Mouse (Mus musculus) intestine, embryonic 14.5 days (tissue): Measurements from ENCODE around the gene Ddx1. TPM values are rescaled to one million over a fixed set of nuclear protein-coding genes. Genes with fewer than 3 reads are reported as not detected.

Experiments used
- ATAC-seq: fragments of 200-750 bp; cut with Nextera tagmentation; replicated peaks from 2 replicates; pipeline ENCODE4 v1.8.0; 2017; ENCODE audit warnings: low read depth, moderate number of reproducible peaks, moderate TSS enrichment, moderate library complexity; ENCODE audit not compliant: low FRiP score, low TSS enrichment
- DNase-seq: peaks from one replicate; pipeline ENCODE4 v3.0.0-alpha.2; 2018; ENCODE audit warnings: low spot score
- H3K27ac ChIP-seq: fragments of 300-500 bp; sonication (generic); 2 replicates; pipeline ENCODE4 v1.5.1; 2014; ENCODE audit warnings: low read depth, mild to moderate bottlenecking, control low read depth
- H3K27me3 ChIP-seq: fragments of 300-500 bp; sonication (generic); replicated peaks from 2 replicates; pipeline ENCODE4 v1.6.1; 2014; ENCODE audit warnings: low read length, control low read depth; ENCODE audit not compliant: control insufficient read depth, insufficient read depth
- H3K36me3 ChIP-seq: fragments of 300-500 bp; sonication (generic); 2 replicates; pipeline ENCODE4 v1.6.1; 2014; ENCODE audit warnings: low read length, control low read depth; ENCODE audit not compliant: control insufficient read depth, insufficient read depth
- H3K4me1 ChIP-seq: fragments of 300-500 bp; sonication (generic); replicated peaks from 2 replicates; pipeline ENCODE4 v1.6.1; 2014; ENCODE audit warnings: low read length, control low read depth, mixed read lengths; ENCODE audit not compliant: control insufficient read depth, insufficient read depth
- H3K4me2 ChIP-seq: fragments of 300-500 bp; sonication (generic); 2 replicates; pipeline ENCODE4 v1.6.1; 2014; ENCODE audit warnings: low read length
- H3K4me3 ChIP-seq: fragments of 300-500 bp; sonication (generic); 2 replicates; pipeline ENCODE4 v1.5.1; 2014; ENCODE audit warnings: low read depth, low read length, control low read depth, mixed read lengths
- H3K9ac ChIP-seq: fragments of 300-500 bp; sonication (generic); 2 replicates; pipeline ENCODE4 v1.6.1; 2014; ENCODE audit warnings: mild to moderate bottlenecking, low read length
- H3K9me3 ChIP-seq: fragments of 300-500 bp; sonication (generic); 2 replicates; pipeline ENCODE4 v1.6.1; 2016; ENCODE audit warnings: low read length, control low read depth; ENCODE audit not compliant: control insufficient read depth
- WGBS: fragments of 180-500 bp; shearing (Covaris S2); extraction: QIAGEN DNeasy Blood & Tissue Kit; methylation state at CpG from one replicate; pipeline ENCODE4 v1.1.7; 2014; 5-methylcytosine and 5-hydroxymethylcytosine counted together
- polyA plus RNA-seq: library from polyadenylated mRNA; unstranded; fragments of >200 nt; fragmentation: Nextera tagmentation; extraction: Ambion mirVana; gene quantifications from 2 replicates; pipeline ENCODE4 v1.2.1, GENCODE M21; 2014

Ddx1 gene
- polyA plus RNA-seq, result 149 and 170 TPM in 2 replicates

- peaks cover 11% of the 10 kb centered on the region for H3K4me1 ChIP-seq
- WGBS, result 2% methylated on average over 59 of the region's 59 CpGs
- H3K4me3 ChIP-seq, result peak within 1 kb of the TSS; percentile 66
- peaks cover 22% of the 10 kb centered on the region for H3K36me3 ChIP-seq
- H3K9ac ChIP-seq, result peak within 1 kb of the TSS; percentile 80
- H3K27me3 ChIP-seq, result no peaks in the 10 kb centered on the region
- H3K4me2 ChIP-seq, result peak within 1 kb of the TSS; percentile 55
- H3K27ac ChIP-seq, result peak within 1 kb of the TSS; percentile 80
- peak; percentile 92 for ATAC-seq
- no peaks in the 10 kb centered on the region for H3K9me3 ChIP-seq
- peak; percentile 93 for DNase-seq
These were observed at the start of gene Ddx1 for GRCm38 (mm10) chr12:13248691-13249572. Gene Ddx1 (minus strand): TSS chr12:13249213.

- no peaks in the 10 kb centered on the region for H3K9me3 ChIP-seq
- no peak overlapping the region for H3K4me2 ChIP-seq
- DNase-seq, result no peak
- ATAC-seq, result no peak
- no peaks in the 10 kb centered on the region for H3K4me1 ChIP-seq
- 63% methylated on average over 3 of the region's 3 CpGs for WGBS
- no peaks in the 10 kb centered on the region for H3K27me3 ChIP-seq
- H3K27ac ChIP-seq, result no peak overlapping the region
- peaks cover 14% of the 10 kb centered on the region; the same call in 1 of the 2 replicates for H3K36me3 ChIP-seq
- no peak overlapping the region for H3K9ac ChIP-seq
- no peak overlapping the region for H3K4me3 ChIP-seq
These were observed 44.4 kb upstream of the Ddx1 start for GRCm38 (mm10) chr12:13293421-13293881.

- H3K27ac ChIP-seq, result no peak overlapping the region
- no peaks in the 10 kb centered on the region for H3K27me3 ChIP-seq
- ATAC-seq (no peak), DNase-seq (no peak)
- H3K9ac ChIP-seq, result no peak overlapping the region
- H3K4me3 ChIP-seq, result no peak overlapping the region
- no peak overlapping the region for H3K4me2 ChIP-seq
- no peaks in the 10 kb centered on the region for H3K9me3 ChIP-seq
- H3K4me1 ChIP-seq, result no peaks in the 10 kb centered on the region
- 90% methylated on average over 2 of the region's 2 CpGs for WGBS
- H3K36me3 ChIP-seq, result peaks cover 18% of the 10 kb centered on the region; the same call in 1 of the 2 replicates
These were observed 42.4 kb upstream of the Ddx1 start for GRCm38 (mm10) chr12:13291453-13291852.

- Histone ChIP-seq H3K9me3 (no peaks in the 10 kb centered on the region), H3K4me1 (peaks cover 5% of the 10 kb centered on the region), H3K27me3 (0 out of 2 replicates have a peak, but pooled peaks cover 4% of the 10 kb centered on the region), H3K36me3 (peaks cover 16% of the 10 kb centered on the region), H3K27ac (no peak overlapping the region), H3K9ac (peak overlapping the region; percentile 81), H3K4me3 (peak overlapping the region; percentile 92), H3K4me2 (peak overlapping the region; percentile 86)
- ATAC-seq (peak; percentile 38; the same call in 1 of the 2 replicates), DNase-seq (no peak)
- WGBS, result 48% methylated on average over 16 of the region's 16 CpGs
These were observed 20.8 kb upstream of the Ddx1 start for GRCm38 (mm10) chr12:13269570-13270390.

- H3K4me2 ChIP-seq, result peak within 1 kb of the TSS; percentile 86
- H3K4me3 ChIP-seq, result peak within 1 kb of the TSS; percentile 92
- H3K9ac ChIP-seq, result peak within 1 kb of the TSS; percentile 81
- ATAC-seq (peak; percentile 91), DNase-seq (peak; percentile 95)
- H3K9me3 ChIP-seq, result no peaks in the 10 kb centered on the region
- H3K36me3 ChIP-seq, result peaks cover 7% of the 10 kb centered on the region
- no peak within 1 kb of the TSS; the same call in 1 of the 2 replicates for H3K27ac ChIP-seq
- peaks cover 5% of the 10 kb centered on the region for H3K4me1 ChIP-seq
- WGBS, result 4% methylated on average over 36 of the region's 38 CpGs
- H3K27me3 ChIP-seq, result 0 out of 2 replicates have a peak, but pooled peaks cover 4% of the 10 kb centered on the region
These were observed 19.9 kb upstream of the Ddx1 start, which contains the start of gene Nbas for GRCm38 (mm10) chr12:13268826-13269449. Gene Nbas (plus strand): TSS chr12:13269133.

GRCm38 (mm10) chr12:13268412-13268811 is 19.4 kb upstream of the Ddx1 start:
- Histone ChIP-seq H3K9me3 (no peaks in the 10 kb centered on the region), H3K27me3 (0 out of 2 replicates have a peak, but pooled peaks cover 4% of the 10 kb centered on the region), H3K4me2 (peak overlapping the region; percentile 86), H3K9ac (peak overlapping the region; percentile 81; the same call in 1 of the 2 replicates), H3K36me3 (peaks cover 4% of the 10 kb centered on the region), H3K4me3 (peak overlapping the region; percentile 92), H3K4me1 (peaks cover 5% of the 10 kb centered on the region), H3K27ac (no peak overlapping the region; the same call in 1 of the 2 replicates)
- DNase-seq (no peak), ATAC-seq (no peak)
- WGBS, result 42% methylated on average over 3 of the region's 3 CpGs

- Histone ChIP-seq H3K36me3 (no peaks in the 10 kb centered on the region), H3K9ac (no peak overlapping the region), H3K9me3 (no peaks in the 10 kb centered on the region), H3K27ac (no peak overlapping the region), H3K27me3 (no peaks in the 10 kb centered on the region), H3K4me2 (no peak overlapping the region), H3K4me3 (no peak overlapping the region), H3K4me1 (no peaks in the 10 kb centered on the region)
- 53% methylated on average over 2 of the region's 2 CpGs for WGBS
- DNase-seq, result no peak
- ATAC-seq, result no peak
These were observed 6.7 kb upstream of the Ddx1 start for GRCm38 (mm10) chr12:13255701-13256100.

GRCm38 (mm10) chr12:13255068-13255467 is 6.1 kb upstream of the Ddx1 start:
- Histone ChIP-seq H3K4me3 (no peak overlapping the region), H3K36me3 (no peaks in the 10 kb centered on the region), H3K27ac (no peak overlapping the region), H3K4me1 (no peaks in the 10 kb centered on the region), H3K9ac (no peak overlapping the region), H3K9me3 (no peaks in the 10 kb centered on the region), H3K4me2 (no peak overlapping the region), H3K27me3 (no peaks in the 10 kb centered on the region)
- WGBS, result 34% methylated on average over 3 of the region's 3 CpGs
- no peak for ATAC-seq
- no peak for DNase-seq
